Mouse (Mus musculus): Measurements from ENCODE around the gene Hipk2. TPM values are rescaled to one million over a fixed set of nuclear protein-coding genes. Genes with fewer than 3 reads are reported as not detected.

Gene Hipk2
- total and polyA plus RNA-seq, 3 experiments: 3.9 to 85.1 (median 14.1) TPM

- no peak for TF ChIP-seq MAX (IDR thresholded peaks at IDR 0.05; ENCODE audit: low read length)
- TF ChIP-seq GATA1 (IDR thresholded peaks at IDR 0.05; ENCODE audit: low read depth, low read length): peak; percentile 92
- no peak for TF ChIP-seq ZNF384 (IDR thresholded peaks at IDR 0.05; ENCODE audit: low read depth, low read length)
- TF ChIP-seq POLR2A (IDR thresholded peaks at IDR 0.05; ENCODE audit: control insufficient read depth in 1 of 2, insufficient read depth in 1 of 2, low read depth in 1 of 2, low read length in 2 of 2, poor library complexity in 1 of 2): no peak
- no peak for TF ChIP-seq NRF1 (IDR thresholded peaks at IDR 0.05; ENCODE audit: insufficient read depth, low read depth, low read length, poor library complexity, severe bottlenecking)
- no peak for TF ChIP-seq MAFK (IDR thresholded peaks at IDR 0.05; ENCODE audit: borderline replicate concordance, low read depth, low read length)
- no peak for TF ChIP-seq RAD21 (IDR thresholded peaks at IDR 0.05; ENCODE audit: low read depth, low read length)
- TF ChIP-seq RCOR1 (IDR thresholded peaks at IDR 0.05; ENCODE audit: low read depth, low read length): peak; percentile 90
- peak; percentile 81 for TF ChIP-seq ETS1 (IDR thresholded peaks at IDR 0.05; ENCODE audit: low read depth, low read length)
- no peak for TF ChIP-seq MXI1 (IDR thresholded peaks at IDR 0.05; ENCODE audit: low read depth, low read length)
- TF ChIP-seq MAZ (IDR thresholded peaks at IDR 0.05; ENCODE audit: low read depth, low read length): no peak
- no peak for TF ChIP-seq SMC3 (IDR thresholded peaks at IDR 0.05; ENCODE audit: low read depth, low read length)
- TF ChIP-seq MYC (IDR thresholded peaks at IDR 0.05; ENCODE audit: low read depth, low read length): peak; percentile 76; the same call in 1 of the 2 replicates
- no peak for TF ChIP-seq E2F4 (IDR thresholded peaks at IDR 0.05; ENCODE audit: borderline replicate concordance, low read depth, low read length)
- no peak for TF ChIP-seq UBTF (IDR thresholded peaks at IDR 0.05; ENCODE audit: borderline replicate concordance, insufficient read depth, low read depth, low read length)
- TF ChIP-seq CHD2 (IDR thresholded peaks at IDR 0.05; ENCODE audit: low read length): no peak
- TF ChIP-seq TBP (IDR thresholded peaks at IDR 0.05; ENCODE audit: low read depth, low read length): peak; percentile 40; the same call in 1 of the 2 replicates
- TF ChIP-seq USF2 (IDR thresholded peaks at IDR 0.05; ENCODE audit: borderline replicate concordance in 1 of 2, insufficient read depth in 1 of 2, low read depth in 1 of 2, low read length in 2 of 2): no peak
- no peak for TF ChIP-seq POLR2AphosphoS2 (IDR thresholded peaks at IDR 0.05; ENCODE audit: low read length)
- 0 out of 2 replicates have a peak, but pooled peaks have one; percentile 40 for TF ChIP-seq ELF1 (IDR thresholded peaks at IDR 0.05; ENCODE audit: low read depth, low read length)
- peak; percentile 90 to 96 for TF ChIP-seq EP300 (IDR thresholded peaks at IDR 0.05; ENCODE audit: low read depth in 1 of 2, low read length in 2 of 2)
- no peak for TF ChIP-seq USF1 (IDR thresholded peaks at IDR 0.05; ENCODE audit: low read depth, low read length)
Measured at GRCm38 (mm10) chr6:38821686-38822085, 54.3 kb downstream of the Hipk2 start (continued).

GRCm38 (mm10) chr6:38820862-38821261, 55.1 kb downstream of the Hipk2 start:
- TF ChIP-seq RAD21 (IDR thresholded peaks at IDR 0.05; ENCODE audit: low read depth, low read length) (no peak), ZMIZ1 (IDR thresholded peaks at IDR 0.05; ENCODE audit: low read depth, low read length) (no peak), ELF1 (IDR thresholded peaks at IDR 0.05; ENCODE audit: low read depth, low read length) (0 out of 2 replicates have a peak, but pooled peaks have one; percentile 13)
- H3K36me3 ChIP-seq (ENCODE audit: control insufficient read depth in 1 of 2, insufficient read depth in 2 of 2, low read length in 2 of 2): peaks cover 0 to 66% of the 10 kb centered on the region in 2 experiments; a peak in 2 of 4 replicates
- H3K9ac ChIP-seq (ENCODE audit: control insufficient read depth, low read depth, low read length, poor library complexity, severe bottlenecking): no peak overlapping the region; the same call in 1 of the 2 replicates
- H3K79me2 ChIP-seq (ENCODE audit: control insufficient read depth, insufficient read depth, low read length, poor library complexity): no peaks in the 10 kb centered on the region
- peaks cover 39 to 46% of the 10 kb centered on the region in 2 experiments for H3K4me1 ChIP-seq (ENCODE audit: control insufficient read depth in 1 of 2, insufficient read depth in 2 of 2, low read length in 2 of 2)
- peak overlapping the region; percentile 93 for H3K27ac ChIP-seq (ENCODE audit: control insufficient read depth, low read depth, low read length)
- no peaks in the 10 kb centered on the region for H3K27me3 ChIP-seq (ENCODE audit: control insufficient read depth in 1 of 2, insufficient read depth in 2 of 2, low read length in 2 of 2)
- H3K4me3 ChIP-seq (ENCODE audit: control insufficient read depth in 1 of 2, insufficient read depth in 1 of 2, low read depth in 2 of 2, low read length in 2 of 2): no peak overlapping the region
- no peaks in the 10 kb centered on the region for H3K9me3 ChIP-seq (replicated peaks; ENCODE audit: insufficient read depth, low read length)
- peak; percentile 54 for DNase-seq (ENCODE audit: low read depth, low spot score)
